Mouse (Mus musculus): ENCODE measurements around the gene Bloc1s1.

- no peak for TF ChIP-seq MXI1 (IDR thresholded peaks at IDR 0.05; ENCODE audit: low read depth, low read length)
- TF ChIP-seq POLR2A (IDR thresholded peaks at IDR 0.05; ENCODE audit: control insufficient read depth in 1 of 2, insufficient read depth in 1 of 2, low read depth in 1 of 2, low read length in 2 of 2, poor library complexity in 1 of 2), result no peak
- TF ChIP-seq TCF12 (IDR thresholded peaks at IDR 0.05; ENCODE audit: low read depth, low read length), result no peak
- TF ChIP-seq TAL1 (IDR thresholded peaks at IDR 0.05; ENCODE audit: low read length), result no peak
- no peak for TF ChIP-seq GATA1 (IDR thresholded peaks at IDR 0.05; ENCODE audit: low read depth, low read length)
- TF ChIP-seq CHD1 (IDR thresholded peaks at IDR 0.05; ENCODE audit: low read depth, low read length), result no peak
- TF ChIP-seq EP300 (IDR thresholded peaks at IDR 0.05; ENCODE audit: low read depth in 1 of 2, low read length in 2 of 2), result no peak
- no peak for TF ChIP-seq ETS1 (IDR thresholded peaks at IDR 0.05; ENCODE audit: low read depth, low read length)
- TF ChIP-seq CTCF (IDR thresholded peaks at IDR 0.05 in 2 of 3, conservative IDR thresholded peaks at IDR 0.05 in 1 of 3; ENCODE audit: control insufficient read depth in 1 of 3, insufficient read depth in 1 of 3, low read depth in 2 of 3, low read length in 3 of 3, poor library complexity in 1 of 3, severe bottlenecking in 1 of 3), result no peak
- TF ChIP-seq ZNF384 (IDR thresholded peaks at IDR 0.05; ENCODE audit: low read depth, low read length), result no peak
- no peak for TF ChIP-seq POLR2AphosphoS5 (IDR thresholded peaks at IDR 0.05; ENCODE audit: borderline replicate concordance, low read depth, low read length)
- no peak for TF ChIP-seq MEF2A (IDR thresholded peaks at IDR 0.05; ENCODE audit: extremely low read depth, insufficient replicate concordance, low read depth, low read length, poor library complexity, severe bottlenecking)
- no peak for TF ChIP-seq MAX (IDR thresholded peaks at IDR 0.05; ENCODE audit: low read length)
- TF ChIP-seq E2F4 (IDR thresholded peaks at IDR 0.05; ENCODE audit: borderline replicate concordance, low read depth, low read length), result no peak
Measured at GRCm38 (mm10) chr10:128921883-128922821, 1.7 kb downstream of the Bloc1s1 start.
